Comparison of ENCODE assay signal across 15 mouse cellular contexts in genomic region chr16:10967756-10968155, GRCm38 (mm10).
"Had no signal": no experiment of that assay in that cellular context is flagged by ENCODE, and none has a peak within 500 bp of the region (broad histone marks: within the 10 kb centered on the region; RNA-seq: fewer than 3 reads in every experiment).

No protein-coding gene starts in this region.

- H3K4me2 ChIP-seq: lung, embryonic 15.5 days; midbrain, embryonic 12.5 days; midbrain, embryonic 15.5 days; neural tube, embryonic 12.5 days; stomach, embryonic 15.5 days had no signal

- H3K27ac ChIP-seq: macrophage; midbrain, embryonic 12.5 days; midbrain, embryonic 15.5 days; neural tube, embryonic 12.5 days; stomach, embryonic 15.5 days; stomach, postnatal 0 days had no signal

- H3K27me3 ChIP-seq: lung, embryonic 15.5 days; megakaryocyte, embryonic 14.5 days; midbrain, embryonic 12.5 days; midbrain, embryonic 15.5 days; neural tube, embryonic 12.5 days; stomach, embryonic 15.5 days had no signal

- DNase-seq: lung, adult 2 months; lung, postnatal 14 days; lung, postnatal 36 days; right cerebral cortex, postnatal 14 days; thymus, adult 2 months; thymus, postnatal 25 days; thymus, postnatal 4 days had no signal

- H3K4me3 ChIP-seq: lung, embryonic 15.5 days; megakaryocyte, embryonic 14.5 days; midbrain, embryonic 12.5 days; midbrain, embryonic 15.5 days; neural tube, embryonic 12.5 days; stomach, embryonic 15.5 days had no signal

- H3K9me3 ChIP-seq: lung, embryonic 15.5 days; megakaryocyte, embryonic 14.5 days; midbrain, embryonic 12.5 days; midbrain, embryonic 15.5 days; neural tube, embryonic 12.5 days; stomach, embryonic 15.5 days had no signal

- H3K4me1 ChIP-seq: midbrain, embryonic 15.5 days; neural tube, embryonic 12.5 days had no signal

- H3K9ac ChIP-seq: lung, embryonic 15.5 days; midbrain, embryonic 12.5 days; midbrain, embryonic 15.5 days; neural tube, embryonic 12.5 days; stomach, embryonic 15.5 days had no signal

- H3K36me3 ChIP-seq: midbrain, embryonic 15.5 days had no signal
